Mouse (Mus musculus): ENCODE data around the gene Krtap1-3. TPM values are rescaled to one million over a fixed set of nuclear protein-coding genes. Genes with fewer than 3 reads are reported as not detected.
"Not testable (repeated sequence)": the region's sequence is repeated elsewhere in the genome, so short reads cannot be mapped to it uniquely, and the experiment has no call there.

Gene Krtap1-3
- polyA plus RNA-seq (2015; fragmentation: Nextera tagmentation; extraction: Ambion mirVana) = not detected in 2 replicates

DNA sequence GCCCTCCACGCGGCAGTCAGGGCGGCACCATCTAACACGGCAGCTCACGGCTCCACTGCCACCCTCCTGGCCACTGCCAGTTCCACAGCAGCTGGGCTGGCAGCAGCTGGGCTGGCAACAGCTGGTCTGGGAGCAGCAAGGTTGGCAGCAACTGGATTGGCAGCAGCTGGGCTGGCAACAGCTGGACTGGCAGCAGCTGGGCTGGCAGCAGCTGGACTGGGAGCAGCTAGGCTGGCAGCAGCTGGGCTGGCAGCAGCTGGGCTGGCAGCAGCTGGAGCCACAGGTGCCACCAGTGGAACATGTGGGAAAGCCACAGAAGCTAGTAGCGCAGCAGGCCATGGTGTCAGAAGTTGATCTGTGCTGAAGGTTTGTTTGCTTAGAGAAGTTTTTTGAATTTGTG lies at the start of gene Krtap1-3:
TSS of gene Krtap1-3 (minus strand) at position 359 of the 400 bp plus-strand sequence.
- no peaks in the 10 kb centered on the region for H3K4me1 ChIP-seq
- no peaks in the 10 kb centered on the region for H3K9me3 ChIP-seq
- H3K36me3 ChIP-seq = no peaks in the 10 kb centered on the region
- no peak within 1 kb of the TSS for H3K27ac ChIP-seq
- no peak for ATAC-seq (ENCODE audit: insufficient read depth, low FRiP score, low read depth)
- no peak within 1 kb of the TSS for H3K4me3 ChIP-seq (replicated peaks)
- H3K4me2 ChIP-seq = no peak within 1 kb of the TSS
- H3K9ac ChIP-seq = no peak within 1 kb of the TSS
- H3K27me3 ChIP-seq (replicated peaks) = no peaks in the 10 kb centered on the region
- WGBS = 81% methylated on average over 6 of the region's 6 CpGs

DNA sequence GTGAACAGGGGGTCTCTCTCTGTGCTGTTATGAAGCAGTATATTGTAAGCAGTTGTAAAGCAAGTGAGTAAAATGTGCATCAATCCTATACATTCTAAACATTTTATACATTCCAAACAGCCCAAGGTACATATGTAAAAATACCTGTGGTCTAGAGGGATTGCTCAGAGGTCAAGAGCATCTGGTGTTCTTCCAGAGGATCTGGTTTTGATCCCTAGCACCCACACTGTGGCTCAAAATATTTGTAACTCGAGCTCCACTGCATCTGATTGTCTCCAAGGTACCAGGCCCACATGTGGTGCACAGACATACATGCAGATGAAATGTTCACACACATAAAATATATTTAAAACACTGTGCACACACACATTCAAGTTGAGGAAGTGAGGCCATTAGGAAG lies 49.8 kb upstream of the Krtap1-3 start:
- Histone ChIP-seq H3K27me3 (replicated peaks) (no peaks in the 10 kb centered on the region), H3K4me2 (no peak overlapping the region), H3K9me3 (no peaks in the 10 kb centered on the region), H3K27ac (no peak overlapping the region), H3K4me1 (no peaks in the 10 kb centered on the region), H3K4me3 (replicated peaks) (no peak overlapping the region), H3K9ac (no peak overlapping the region), H3K36me3 (no peaks in the 10 kb centered on the region)
- no peak for ATAC-seq (ENCODE audit: insufficient read depth, low FRiP score, low read depth)
- 32% methylated on average over 1 of the region's 1 CpGs for WGBS

DNA sequence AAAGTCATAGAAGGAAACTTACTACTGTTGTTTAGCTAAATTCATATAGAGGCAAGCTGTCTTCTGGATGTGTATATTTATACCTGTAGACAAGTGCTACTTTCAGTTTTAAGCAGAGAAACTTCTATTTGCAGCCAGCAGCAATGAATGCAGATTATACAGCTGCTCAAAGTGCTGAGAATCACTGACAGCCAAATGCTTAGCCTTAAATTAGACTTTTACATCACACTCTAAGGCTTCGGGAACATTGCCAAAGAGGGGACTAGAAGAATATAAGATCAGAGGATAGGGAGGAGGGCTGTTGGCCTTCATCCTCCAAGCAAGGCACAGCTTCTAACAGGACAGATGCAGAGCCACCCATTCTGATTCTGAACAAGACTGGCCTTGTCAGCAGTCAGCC lies 45.9 kb upstream of the Krtap1-3 start:
- 74% methylated on average over 1 of the region's 1 CpGs for WGBS
- Histone ChIP-seq H3K4me2 (no peak overlapping the region), H3K27ac (no peak overlapping the region), H3K4me1 (no peaks in the 10 kb centered on the region), H3K9me3 (no peaks in the 10 kb centered on the region), H3K36me3 (no peaks in the 10 kb centered on the region), H3K9ac (no peak overlapping the region), H3K4me3 (replicated peaks) (no peak overlapping the region), H3K27me3 (replicated peaks) (no peaks in the 10 kb centered on the region)
- ATAC-seq (ENCODE audit: insufficient read depth, low FRiP score, low read depth) = no peak

DNA sequence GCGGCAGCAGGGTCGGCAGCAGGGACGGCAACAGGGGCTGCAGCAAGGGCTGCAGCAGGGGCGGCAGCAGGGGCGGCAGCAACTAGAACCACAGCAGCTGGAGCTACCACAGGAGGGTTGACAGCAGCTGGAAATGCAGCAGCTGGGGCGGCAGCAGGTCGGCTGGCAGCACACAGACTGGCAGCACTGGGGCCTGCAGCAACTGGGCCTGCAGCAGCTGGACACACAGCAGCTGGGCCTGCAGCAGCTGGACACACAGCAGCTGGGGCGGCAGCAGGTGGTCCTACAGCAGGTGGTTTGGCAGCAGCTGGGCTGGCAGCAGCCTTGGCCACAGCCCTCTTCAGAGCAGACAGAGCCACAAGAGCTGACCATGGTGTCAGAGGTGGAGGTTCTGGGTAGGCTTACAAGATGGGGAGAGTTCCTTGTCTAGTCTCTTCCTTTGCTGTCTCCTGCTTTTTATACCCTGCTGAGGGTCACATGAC lies 43.6 kb upstream of the Krtap1-3 start, which contains the start of gene Krtap4-2:
TSS of gene Krtap4-2 (minus strand) at position 432 of the 482 bp plus-strand sequence.
- H3K9ac ChIP-seq = no peak within 1 kb of the TSS
- H3K4me1 ChIP-seq = 0 out of 2 replicates have a peak, but pooled peaks cover 3% of the 10 kb centered on the region
- H3K9me3 ChIP-seq = no peaks in the 10 kb centered on the region
- no peaks in the 10 kb centered on the region for H3K36me3 ChIP-seq
- no peaks in the 10 kb centered on the region for H3K27me3 ChIP-seq (replicated peaks)
- ATAC-seq (ENCODE audit: insufficient read depth, low FRiP score, low read depth) = no peak
- WGBS = 30% methylated on average over 8 of the region's 8 CpGs
- H3K4me3 ChIP-seq (replicated peaks) = no peak within 1 kb of the TSS
- no peak within 1 kb of the TSS for H3K27ac ChIP-seq
- H3K4me2 ChIP-seq = no peak within 1 kb of the TSS

DNA sequence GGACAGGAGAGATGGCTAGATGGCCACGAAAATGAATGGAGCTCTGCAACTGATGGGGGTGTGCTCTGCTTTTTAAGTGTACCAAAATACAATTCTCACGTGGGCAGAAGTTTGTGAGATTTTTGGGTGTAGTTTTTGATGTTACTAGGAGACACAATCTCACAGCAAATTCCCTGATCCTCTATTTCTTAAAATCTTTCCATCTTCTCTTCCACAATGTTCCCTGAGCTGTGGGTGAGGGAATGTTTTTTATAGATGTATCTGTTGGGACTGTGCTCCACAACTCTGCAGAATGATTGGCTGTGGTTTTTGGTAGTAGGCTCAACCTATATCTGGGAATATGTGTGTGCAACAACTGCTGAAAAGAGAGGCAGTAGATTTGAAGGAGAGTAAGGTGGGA lies 42.2 kb upstream of the Krtap1-3 start:
- Histone ChIP-seq H3K27ac (no peak overlapping the region), H3K9me3 (no peaks in the 10 kb centered on the region), H3K4me2 (no peak overlapping the region), H3K4me3 (replicated peaks) (no peak overlapping the region), H3K36me3 (no peaks in the 10 kb centered on the region), H3K4me1 (0 out of 2 replicates have a peak, but pooled peaks cover 3% of the 10 kb centered on the region), H3K9ac (no peak overlapping the region), H3K27me3 (replicated peaks) (no peaks in the 10 kb centered on the region)
- ATAC-seq (ENCODE audit: insufficient read depth, low FRiP score, low read depth) = no peak
- WGBS = 62% methylated on average over 2 of the region's 2 CpGs

DNA sequence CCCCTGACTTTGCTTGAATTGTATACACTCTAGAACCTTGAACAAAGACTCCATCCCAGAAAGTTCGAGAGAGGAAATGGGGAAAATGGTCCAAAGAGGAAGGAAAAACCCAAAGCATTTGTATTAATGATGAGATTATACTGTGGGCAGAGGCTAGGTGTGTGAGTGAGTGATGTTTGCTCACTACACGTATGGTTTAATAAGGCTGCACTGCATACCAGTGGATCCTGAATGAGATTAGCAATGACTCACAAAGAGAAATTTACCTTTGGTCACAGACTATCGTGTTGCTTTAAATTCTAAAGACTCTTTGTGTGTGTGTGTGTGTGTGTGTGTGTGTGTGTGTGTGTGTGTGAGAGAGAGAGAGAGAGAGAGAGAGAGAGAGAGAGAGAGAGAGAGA lies 39.8 kb upstream of the Krtap1-3 start:
- Histone ChIP-seq H3K27ac (no peak overlapping the region), H3K27me3 (replicated peaks) (no peaks in the 10 kb centered on the region), H3K4me2 (no peak overlapping the region), H3K36me3 (no peaks in the 10 kb centered on the region), H3K4me1 (0 out of 2 replicates have a peak, but pooled peaks cover 3% of the 10 kb centered on the region), H3K4me3 (replicated peaks) (no peak overlapping the region), H3K9me3 (no peaks in the 10 kb centered on the region), H3K9ac (no peak overlapping the region)
- ATAC-seq (ENCODE audit: insufficient read depth, low FRiP score, low read depth) = no peak
- 48% methylated on average over 3 of the region's 3 CpGs for WGBS

DNA sequence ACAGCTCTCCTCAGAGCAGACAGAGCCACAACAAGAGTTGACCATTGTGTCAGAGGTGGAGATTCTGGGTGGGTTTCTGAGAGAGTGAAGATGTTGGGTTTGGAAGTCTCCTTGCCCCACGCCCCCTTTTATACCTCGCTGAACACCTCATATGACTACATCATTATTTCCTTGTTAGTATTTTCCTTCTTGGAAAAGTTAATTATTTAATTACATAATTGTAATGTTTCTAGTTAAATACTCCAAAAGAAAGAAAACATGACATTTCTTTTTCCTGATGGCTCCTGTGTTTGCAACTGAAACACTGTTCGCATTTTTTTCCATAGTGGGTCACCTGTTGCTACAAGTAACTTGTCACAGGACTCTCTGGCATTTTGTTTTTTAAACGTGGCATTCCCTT lies 37.0 kb upstream of the Krtap1-3 start, which contains the start of gene Krtap4-1:
TSS of gene Krtap4-1 (minus strand) at position 101 of the 400 bp plus-strand sequence.
- H3K36me3 ChIP-seq = no peaks in the 10 kb centered on the region
- H3K4me2 ChIP-seq = no peak within 1 kb of the TSS
- WGBS = 78% methylated on average over 4 of the region's 4 CpGs
- H3K4me1 ChIP-seq = 0 out of 2 replicates have a peak, but pooled peaks cover 3% of the 10 kb centered on the region
- no peak within 1 kb of the TSS for H3K4me3 ChIP-seq (replicated peaks)
- no peak for ATAC-seq (ENCODE audit: insufficient read depth, low FRiP score, low read depth)
- H3K27ac ChIP-seq = no peak within 1 kb of the TSS
- H3K9me3 ChIP-seq = no peaks in the 10 kb centered on the region
- H3K9ac ChIP-seq = no peak within 1 kb of the TSS
- H3K27me3 ChIP-seq (replicated peaks) = no peaks in the 10 kb centered on the region

DNA sequence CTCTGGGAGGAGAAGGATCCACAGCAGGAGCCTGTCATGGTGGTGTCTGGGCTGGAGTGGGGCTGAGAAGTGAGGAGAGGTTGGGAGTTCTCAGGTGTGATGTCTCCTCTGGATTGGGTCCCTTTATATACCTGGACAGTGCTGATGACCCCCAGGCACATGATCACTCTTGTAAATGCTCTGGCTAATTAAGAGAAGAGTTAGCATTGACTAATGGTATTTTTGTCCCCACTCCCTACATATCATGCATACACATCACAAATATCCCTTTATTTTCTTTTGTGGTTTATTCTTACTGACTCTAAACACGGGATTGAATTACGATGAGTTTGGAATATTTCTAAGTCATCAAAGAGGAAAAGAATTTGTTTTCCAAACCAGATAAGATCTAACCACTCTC lies 29.2 kb upstream of the Krtap1-3 start, which contains the start of gene Gm11562:
TSS of gene Gm11562 (minus strand) at position 101 of the 400 bp plus-strand sequence.
- Histone ChIP-seq H3K9ac (no peak within 1 kb of the TSS), H3K4me2 (no peak within 1 kb of the TSS), H3K9me3 (no peaks in the 10 kb centered on the region), H3K36me3 (no peaks in the 10 kb centered on the region), H3K27ac (no peak within 1 kb of the TSS), H3K4me3 (replicated peaks) (no peak within 1 kb of the TSS), H3K27me3 (replicated peaks) (no peaks in the 10 kb centered on the region), H3K4me1 (no peaks in the 10 kb centered on the region)
- ATAC-seq (ENCODE audit: insufficient read depth, low FRiP score, low read depth) = no peak
- WGBS = 73% methylated on average over 2 of the region's 2 CpGs

DNA sequence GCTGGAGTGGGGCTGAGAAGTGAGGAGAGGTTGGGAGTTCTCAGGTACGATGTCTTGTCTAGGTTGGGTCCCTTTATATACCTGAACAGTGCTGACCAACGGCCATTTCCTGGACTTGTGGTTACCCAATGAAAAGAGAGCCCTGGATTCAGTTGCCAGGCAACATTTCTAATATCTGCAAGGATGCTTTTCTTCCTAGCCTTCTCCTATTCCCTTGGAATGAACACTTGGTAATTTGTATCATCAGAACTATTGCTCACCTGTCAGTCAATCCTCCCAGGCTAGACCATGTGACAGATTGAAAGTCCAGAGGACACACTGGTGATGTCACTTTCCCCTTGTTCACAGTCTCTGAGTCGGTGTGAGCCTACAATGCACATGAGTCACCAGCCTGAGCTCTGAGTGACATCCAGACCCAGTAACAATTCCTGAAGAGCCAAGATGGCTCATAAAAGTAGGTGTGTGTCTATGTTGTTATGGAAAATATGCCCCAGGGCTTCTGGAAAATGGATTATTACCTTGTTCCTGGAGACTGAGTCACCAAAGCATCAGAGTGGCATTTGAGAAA lies 23.7 kb upstream of the Krtap1-3 start, which contains the start of gene Krtap2-4:
TSS of gene Krtap2-4 (minus strand) at position 51 of the 568 bp plus-strand sequence.
- Histone ChIP-seq H3K9ac (no peak within 1 kb of the TSS), H3K4me3 (replicated peaks) (no peak within 1 kb of the TSS), H3K9me3 (no peaks in the 10 kb centered on the region), H3K36me3 (no peaks in the 10 kb centered on the region), H3K4me2 (no peak within 1 kb of the TSS), H3K27me3 (replicated peaks) (no peaks in the 10 kb centered on the region), H3K4me1 (no peaks in the 10 kb centered on the region), H3K27ac (no peak within 1 kb of the TSS)
- 67% methylated on average over 3 of the region's 3 CpGs for WGBS
- no peak for ATAC-seq (ENCODE audit: insufficient read depth, low FRiP score, low read depth)

DNA sequence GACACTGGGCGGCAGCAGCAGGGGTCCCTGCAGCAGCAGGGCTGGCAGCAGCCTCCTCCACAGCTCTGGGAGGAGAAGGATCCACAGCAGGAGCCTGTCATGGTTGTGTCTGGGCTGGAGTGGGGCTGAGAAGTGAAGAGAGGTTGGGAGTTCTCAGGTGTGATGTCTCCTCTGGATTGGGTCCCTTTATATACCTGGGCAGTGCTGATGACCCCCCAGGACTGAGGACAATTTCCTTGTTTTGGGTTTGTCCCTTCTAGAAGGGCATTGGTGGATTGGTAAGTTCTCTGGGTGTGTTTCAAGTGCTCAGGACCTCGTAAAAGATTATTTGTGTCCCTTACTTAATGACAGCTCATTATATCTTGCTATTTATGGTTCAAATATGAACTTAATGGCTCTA lies 18.9 kb upstream of the Krtap1-3 start, which contains the start of gene Gm11937:
TSS of gene Gm11937 (minus strand) at position 101 of the 400 bp plus-strand sequence.
- WGBS = 63% methylated on average over 1 of the region's 2 CpGs
- not testable (repeated sequence) for H3K4me2 ChIP-seq; H3K9ac ChIP-seq; H3K36me3 ChIP-seq; ATAC-seq (ENCODE audit: insufficient read depth, low FRiP score, low read depth); H3K27ac ChIP-seq; H3K4me1 ChIP-seq; H3K9me3 ChIP-seq; H3K27me3 ChIP-seq (replicated peaks); H3K4me3 ChIP-seq (replicated peaks)

DNA sequence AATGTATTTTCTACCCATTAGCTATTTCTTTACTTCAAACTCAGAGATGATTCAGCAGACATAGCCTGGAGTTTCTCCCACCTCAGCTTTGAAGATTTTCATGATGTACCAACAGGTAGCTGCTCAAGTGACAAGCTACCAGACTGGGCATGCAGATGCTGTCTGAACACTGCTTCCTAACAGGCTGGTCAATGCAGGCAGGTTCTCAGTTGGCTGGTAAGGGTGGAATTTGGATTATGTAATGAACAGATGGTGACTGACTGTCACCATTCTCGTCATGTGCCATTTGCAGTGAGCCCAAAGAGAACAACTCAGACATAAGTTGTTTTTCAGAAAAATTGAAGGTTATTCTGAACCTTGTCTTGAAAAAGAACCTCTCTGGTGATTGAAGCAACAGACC lies 18.0 kb upstream of the Krtap1-3 start:
- Histone ChIP-seq H3K27ac (no peak overlapping the region), H3K4me3 (replicated peaks) (no peak overlapping the region), H3K9ac (no peak overlapping the region), H3K27me3 (replicated peaks) (no peaks in the 10 kb centered on the region), H3K36me3 (no peaks in the 10 kb centered on the region), H3K9me3 (no peaks in the 10 kb centered on the region), H3K4me1 (no peaks in the 10 kb centered on the region), H3K4me2 (no peak overlapping the region)
- no peak for ATAC-seq (ENCODE audit: insufficient read depth, low FRiP score, low read depth)
- 63% methylated on average over 1 of the region's 1 CpGs for WGBS

DNA sequence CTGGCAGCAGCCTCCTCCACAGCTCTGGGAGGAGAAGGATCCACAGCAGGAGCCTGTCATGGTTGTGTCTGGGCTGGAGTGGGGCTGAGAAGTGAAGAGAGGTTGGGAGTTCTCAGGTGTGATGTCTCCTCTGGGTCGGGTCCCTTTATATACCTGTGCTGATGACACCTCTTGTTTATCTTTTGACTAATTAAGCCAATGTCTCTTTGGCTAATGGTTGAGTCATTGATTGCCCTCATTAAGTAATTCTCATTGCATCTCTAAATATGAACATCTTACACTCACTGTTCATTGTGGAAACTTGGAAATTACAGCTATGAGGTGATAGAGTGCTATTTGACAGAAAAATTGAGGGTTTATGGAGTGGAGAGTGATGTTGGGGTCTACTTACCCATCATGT lies 12.1 kb upstream of the Krtap1-3 start, which contains the start of gene Gm11938:
TSS of gene Gm11938 (minus strand) at position 101 of the 400 bp plus-strand sequence.
- H3K4me1 ChIP-seq; ATAC-seq (ENCODE audit: insufficient read depth, low FRiP score, low read depth); H3K27me3 ChIP-seq (replicated peaks); H3K4me3 ChIP-seq (replicated peaks); H3K9ac ChIP-seq; H3K27ac ChIP-seq; H3K4me2 ChIP-seq; H3K9me3 ChIP-seq; H3K36me3 ChIP-seq: not testable (repeated sequence)
- 48% methylated on average over 1 of the region's 1 CpGs for WGBS

All from stomach, embryonic 15.5 days (tissue).